Mouse (Mus musculus) T-helper 17 cell (primary cell): Measurements from ENCODE around the gene Plce1.

ENCODE experiments used
- in situ Hi-C, 2 experiments: fragments of 300-600 bp; cut with MboI, MseI; formaldehyde crosslinking; loops; 1 replicate in 1 of 2; 2 replicates in 1 of 2; pipeline ENCODE4 v1.15.1; 2025; ENCODE audit warnings: high pct_unique_total_duplicates in 2 of 2

Gene Plce1

GRCm38 (mm10) chr19:38632251-38632650 is 151.3 kb downstream of the Plce1 start:
- in situ Hi-C loops = no loop called here

GRCm38 (mm10) chr19:38633306-38633705 is 152.4 kb downstream of the Plce1 start:
- in situ Hi-C loops = no loop called here

- in situ Hi-C loops = no loop called here
Observed at GRCm38 (mm10) chr19:38639050-38639449, 158.1 kb downstream of the Plce1 start.

- in situ Hi-C loops = loop anchor here in 1 of 2 experiments (10.0 kb wide), 1 partner anchor 115 kb away; no protein-coding TSS in a partner anchor
Observed at GRCm38 (mm10) chr19:38639805-38640204, 158.9 kb downstream of the Plce1 start.

- in situ Hi-C loops = loop anchor here in 1 of 2 experiments (10.0 kb wide), 1 partner anchor 118 kb away; no protein-coding TSS in a partner anchor
Observed at GRCm38 (mm10) chr19:38642515-38642914, 161.6 kb downstream of the Plce1 start.

- in situ Hi-C loops = loop anchor here in 1 of 2 experiments (10.0 kb wide), 1 partner anchor 120 kb away; no protein-coding TSS in a partner anchor
Observed at GRCm38 (mm10) chr19:38644871-38645595, 164.1 kb downstream of the Plce1 start.

GRCm38 (mm10) chr19:38657980-38658379 is 177.1 kb downstream of the Plce1 start:
- in situ Hi-C loops = no loop called here

GRCm38 (mm10) chr19:38665398-38665797 is 184.5 kb downstream of the Plce1 start:
- in situ Hi-C loops = no loop called here

- in situ Hi-C loops = no loop called here
Observed at GRCm38 (mm10) chr19:38672015-38672600, 191.2 kb downstream of the Plce1 start.

- in situ Hi-C loops = no loop called here
Observed at GRCm38 (mm10) chr19:38673936-38674335, 193.0 kb downstream of the Plce1 start.

GRCm38 (mm10) chr19:38678655-38679054 is 197.7 kb downstream of the Plce1 start:
- in situ Hi-C loops = no loop called here

GRCm38 (mm10) chr19:38679520-38679919 is 198.6 kb downstream of the Plce1 start:
- in situ Hi-C loops = no loop called here

- in situ Hi-C loops = no loop called here
Observed at GRCm38 (mm10) chr19:38687326-38687725, 206.4 kb downstream of the Plce1 start.

- in situ Hi-C loops = no loop called here
Observed at GRCm38 (mm10) chr19:38688741-38689507, 208.0 kb downstream of the Plce1 start.

GRCm38 (mm10) chr19:38690276-38690675 is 209.4 kb downstream of the Plce1 start:
- in situ Hi-C loops = no loop called here

GRCm38 (mm10) chr19:38691533-38691932 is 210.6 kb downstream of the Plce1 start:
- in situ Hi-C loops = no loop called here

GRCm38 (mm10) chr19:38693331-38693730 is 212.4 kb downstream of the Plce1 start:
- in situ Hi-C loops = no loop called here

- in situ Hi-C loops = no loop called here
Observed at GRCm38 (mm10) chr19:38693769-38694168, 212.9 kb downstream of the Plce1 start.

- in situ Hi-C loops = loop anchor here in 1 of 2 experiments (25.0 kb wide), 1 partner anchor 561 kb away; the partner anchor contains the start of gene Cyp2c29
Observed at GRCm38 (mm10) chr19:38701776-38702175, 220.9 kb downstream of the Plce1 start.

GRCm38 (mm10) chr19:38704742-38705141 is 223.8 kb downstream of the Plce1 start:
- in situ Hi-C loops = loop anchor here in 1 of 2 experiments (25.0 kb wide), 1 partner anchor 558 kb away; the partner anchor contains the start of gene Cyp2c29

- in situ Hi-C loops = loop anchor here in 1 of 2 experiments (25.0 kb wide), 1 partner anchor 557 kb away; the partner anchor contains the start of gene Cyp2c29
Observed at GRCm38 (mm10) chr19:38705244-38705643, 224.3 kb downstream of the Plce1 start.

GRCm38 (mm10) chr19:38706449-38706848 is 225.5 kb downstream of the Plce1 start:
- in situ Hi-C loops = loop anchor here in 1 of 2 experiments (25.0 kb wide), 1 partner anchor 556 kb away; the partner anchor contains the start of gene Cyp2c29
